Mouse (Mus musculus): ENCODE data around the gene Igf2bp3.

Igf2bp3 gene

DNA sequence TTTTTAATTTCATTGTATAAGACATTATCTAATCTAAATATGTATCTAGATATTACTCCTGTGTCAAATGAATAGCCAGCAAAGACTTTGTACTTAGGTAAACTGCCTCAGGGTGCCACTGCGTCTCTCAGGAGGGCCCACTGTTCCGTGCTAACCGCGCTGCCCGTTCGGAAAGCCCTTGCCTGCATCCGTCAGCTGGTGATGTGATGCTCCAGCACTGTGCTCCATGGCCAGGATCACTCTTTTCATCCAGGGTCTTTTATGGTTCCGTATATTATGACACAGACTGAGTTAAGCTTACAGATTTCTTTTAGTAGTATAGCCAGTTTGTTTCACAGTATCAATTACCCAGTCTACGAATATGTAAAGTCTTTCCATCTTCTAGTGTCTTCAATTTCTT, 82.9 kb downstream of the Igf2bp3 start:
- no peak for DNase-seq

DNA sequence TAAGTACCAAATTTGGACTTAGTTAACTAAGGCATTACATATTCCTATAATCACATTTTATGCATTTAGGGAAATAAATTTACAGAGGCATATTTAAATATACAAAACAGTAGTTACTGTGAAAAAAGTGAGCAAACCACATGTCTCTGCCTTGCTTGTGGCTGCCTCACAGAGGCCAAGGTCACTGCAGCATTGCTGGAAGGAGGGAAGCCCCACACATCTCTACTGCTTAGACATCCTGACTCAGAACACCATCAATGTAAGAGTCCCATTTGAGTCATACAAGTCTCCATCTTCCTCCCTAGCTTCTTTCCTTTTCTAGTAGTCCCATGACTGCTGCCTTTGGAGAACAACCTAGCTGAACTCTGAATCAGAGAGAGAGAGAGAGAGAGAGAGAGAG, 84.4 kb downstream of the Igf2bp3 start:
- DNase-seq, result no peak

DNA sequence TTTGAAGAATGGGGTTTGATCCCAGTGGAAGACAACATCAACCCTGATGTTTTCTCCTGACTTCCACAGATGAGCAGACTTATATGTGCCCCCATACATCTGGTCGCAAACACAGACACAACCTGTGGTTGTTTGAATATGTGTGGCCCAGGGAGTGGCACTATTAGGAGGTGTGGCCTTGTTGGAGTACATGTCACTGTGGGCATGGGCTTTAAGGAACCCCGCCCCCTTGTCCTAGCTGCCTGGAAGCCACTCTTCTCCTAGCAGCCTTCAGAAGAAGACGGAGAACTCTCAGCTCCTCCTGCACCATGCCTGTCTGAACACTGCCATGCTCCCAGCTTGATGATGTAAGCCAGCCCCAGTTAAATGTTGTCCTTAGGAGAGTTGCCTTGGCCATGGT, 94.4 kb downstream of the Igf2bp3 start:
- DNase-seq, result no peak

DNA sequence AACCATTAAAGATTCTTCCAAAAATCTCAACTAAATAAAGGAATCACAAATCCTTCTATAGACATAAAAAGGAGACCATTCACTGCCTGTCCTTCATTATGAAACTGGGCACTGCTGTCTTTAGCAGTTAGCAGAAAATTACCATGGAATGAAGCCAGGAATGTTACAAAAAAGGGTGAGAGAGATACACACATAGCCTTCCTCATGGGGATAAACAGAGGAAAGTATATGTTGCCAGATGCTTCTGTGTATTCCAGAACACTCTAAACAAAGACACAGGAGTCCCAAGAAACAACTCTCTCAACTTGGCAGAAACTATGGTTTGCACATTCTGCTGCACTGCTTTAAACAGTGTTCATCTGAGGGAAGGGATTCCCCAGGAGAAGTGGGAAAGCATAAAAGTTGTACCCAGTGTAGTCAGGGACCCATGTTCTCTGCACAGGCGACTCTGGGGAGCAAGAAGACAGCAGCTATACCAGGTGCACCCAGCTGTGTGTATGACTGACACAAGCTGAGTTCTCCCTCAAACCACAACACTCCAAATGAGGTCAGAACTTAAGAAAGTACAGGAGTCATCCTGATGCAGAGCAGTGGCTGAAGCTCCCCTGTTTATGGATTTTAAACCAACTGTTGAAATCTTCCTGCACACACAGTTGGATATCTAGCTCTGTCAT, 95.2 kb downstream of the Igf2bp3 start:
- DNase-seq, result no peak

DNA sequence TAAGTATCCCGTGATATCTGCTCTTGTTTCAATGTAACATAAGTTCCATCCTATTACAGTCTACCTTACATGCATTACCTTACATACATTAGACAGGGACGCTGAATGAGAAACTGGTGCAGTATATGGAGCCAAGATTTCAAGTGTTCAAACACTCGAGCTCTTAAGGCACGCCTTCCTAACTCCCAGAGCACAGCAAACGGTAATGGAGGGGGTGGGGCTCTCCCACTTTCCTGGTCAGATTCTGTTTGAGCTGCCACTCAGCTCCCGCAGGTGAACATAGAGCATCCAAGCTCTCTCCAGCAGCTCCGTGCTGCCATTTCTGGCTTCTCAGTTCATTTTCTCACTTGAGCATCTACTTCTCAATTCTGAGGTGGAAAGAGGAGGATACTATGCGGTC, 96.3 kb downstream of the Igf2bp3 start:
- DNase-seq, result no peak

DNA sequence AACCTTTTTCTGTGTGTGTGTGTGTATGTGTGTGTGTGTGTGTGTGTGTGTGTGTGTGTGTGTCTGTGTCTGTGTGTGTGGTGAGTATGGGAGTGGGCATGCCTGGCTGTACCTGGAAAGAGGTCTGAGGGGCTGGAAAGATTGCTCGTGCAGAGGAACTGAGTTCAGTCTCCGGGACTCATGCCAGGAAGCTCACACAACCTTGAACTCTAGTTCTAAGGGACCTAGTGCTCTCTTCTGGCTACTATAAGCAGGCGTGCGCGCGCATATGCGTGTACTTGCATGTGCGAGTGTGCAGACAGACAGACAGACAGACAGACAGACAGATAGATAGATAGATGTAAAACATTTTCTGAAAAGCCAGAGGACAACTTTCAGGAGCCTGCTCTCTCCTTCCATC, 98.5 kb downstream of the Igf2bp3 start:
- DNase-seq, result peak in 1 of 2 experiments; percentile 7

DNA sequence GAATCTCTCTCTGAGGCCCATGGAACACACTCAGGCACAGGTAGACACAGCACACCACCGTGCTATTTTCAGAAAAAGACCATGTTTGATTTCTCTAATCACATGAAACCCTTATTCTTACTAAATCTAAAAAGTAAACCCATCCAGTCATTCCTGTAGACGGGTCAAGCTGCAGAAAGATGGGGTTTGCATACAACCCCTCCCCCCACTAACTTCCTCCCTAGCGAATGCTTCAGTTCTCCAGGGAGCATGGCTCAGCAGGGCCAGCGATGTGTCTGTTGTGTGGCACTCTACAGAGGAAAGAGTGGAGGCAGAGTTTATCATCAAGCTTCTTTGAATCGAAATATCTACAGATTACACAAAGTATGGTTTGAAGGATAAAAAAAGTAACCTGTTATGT, 99.2 kb downstream of the Igf2bp3 start:
- no peak for DNase-seq

DNA sequence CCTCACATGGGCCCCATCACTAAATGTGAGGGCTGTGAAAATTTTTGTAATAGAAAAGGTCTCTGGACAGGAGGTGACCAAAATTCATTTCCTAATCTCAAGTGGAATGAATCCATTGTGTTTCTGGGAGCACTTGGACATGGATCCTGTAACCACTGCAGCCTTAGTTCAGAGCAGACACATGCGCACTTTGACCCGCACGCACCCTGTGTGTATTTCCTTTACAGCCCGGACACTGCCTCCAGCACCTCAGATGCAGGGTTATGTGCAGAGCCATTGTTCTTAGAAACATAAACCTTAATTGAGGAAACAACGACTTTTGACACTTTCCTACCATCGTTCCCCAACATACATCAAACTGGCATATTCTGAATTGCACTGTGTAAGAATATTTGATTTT, 100.3 kb downstream of the Igf2bp3 start:
- no peak for DNase-seq

DNA sequence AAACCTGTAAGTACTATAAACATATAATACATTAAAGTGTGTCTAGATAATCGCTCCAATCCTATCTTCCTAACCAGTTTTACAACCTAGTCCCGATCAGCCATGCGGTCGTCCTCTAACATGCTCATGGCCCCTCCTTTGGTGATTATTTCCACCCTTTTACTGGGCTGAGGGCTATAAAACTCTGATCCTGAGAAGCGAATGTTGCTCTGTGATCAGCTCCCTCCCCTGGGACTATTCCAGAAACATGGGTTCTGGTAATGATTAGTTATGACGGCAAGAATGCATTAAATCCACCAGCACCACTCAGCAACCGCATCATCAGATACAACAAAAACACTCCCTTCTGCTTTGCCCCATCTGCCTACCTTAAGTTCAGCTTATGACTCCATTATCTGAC, 100.9 kb downstream of the Igf2bp3 start:
- DNase-seq, result no peak

DNA sequence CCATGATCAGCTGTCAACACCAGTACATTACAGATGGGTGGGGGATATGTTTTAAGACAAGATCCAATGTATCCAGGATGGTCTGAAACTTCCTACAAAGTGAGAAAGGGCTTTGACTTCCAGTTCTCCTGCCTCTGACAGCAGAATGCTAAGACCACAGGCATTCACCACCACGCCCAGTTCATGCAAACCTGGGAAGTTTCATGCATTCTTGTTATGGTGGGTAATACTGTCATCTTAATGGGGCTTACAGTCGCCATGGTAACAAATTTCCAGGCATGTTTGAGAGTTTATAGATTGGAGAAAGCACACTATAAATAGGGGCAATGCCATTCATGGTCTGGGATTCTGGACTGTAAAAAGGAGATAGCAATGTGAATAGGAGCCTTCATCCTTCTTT, 105.6 kb downstream of the Igf2bp3 start:
- DNase-seq, result no peak

DNA sequence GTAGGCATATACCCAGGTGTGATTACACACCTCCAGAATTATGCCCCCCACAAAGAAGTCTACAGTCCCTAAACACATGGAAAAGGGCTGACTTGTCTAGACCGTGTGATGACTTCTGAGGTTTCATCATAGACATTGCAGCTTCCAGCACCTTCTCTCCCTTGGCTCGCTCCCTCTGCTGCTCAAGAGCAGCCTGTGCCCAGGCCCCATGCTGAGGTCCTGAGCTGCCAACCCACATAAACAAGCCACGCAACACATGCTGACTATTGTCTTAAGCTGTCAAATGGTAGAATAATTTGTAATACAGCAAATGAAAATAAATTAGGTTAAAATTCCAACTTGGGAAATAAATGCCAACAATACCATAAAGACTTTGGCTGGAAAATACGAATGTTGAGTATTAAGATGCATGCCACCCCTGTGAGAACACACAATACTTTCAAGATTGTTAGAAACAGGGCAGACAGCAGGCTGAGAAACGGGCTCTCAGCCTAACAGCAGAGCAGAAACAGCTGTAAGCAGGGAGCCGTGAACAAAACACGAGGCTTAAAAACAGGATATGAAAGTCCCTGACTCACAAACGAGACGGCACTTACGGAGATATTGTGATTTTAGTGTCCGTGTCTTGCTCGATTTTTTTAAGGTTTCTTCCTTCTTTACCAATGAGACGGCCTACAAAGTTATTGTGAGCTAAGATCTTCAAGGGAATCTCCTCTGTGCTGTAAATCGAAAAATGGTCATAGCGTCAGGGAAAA, 107.8 kb downstream of the Igf2bp3 start:
- no peak for DNase-seq

DNA sequence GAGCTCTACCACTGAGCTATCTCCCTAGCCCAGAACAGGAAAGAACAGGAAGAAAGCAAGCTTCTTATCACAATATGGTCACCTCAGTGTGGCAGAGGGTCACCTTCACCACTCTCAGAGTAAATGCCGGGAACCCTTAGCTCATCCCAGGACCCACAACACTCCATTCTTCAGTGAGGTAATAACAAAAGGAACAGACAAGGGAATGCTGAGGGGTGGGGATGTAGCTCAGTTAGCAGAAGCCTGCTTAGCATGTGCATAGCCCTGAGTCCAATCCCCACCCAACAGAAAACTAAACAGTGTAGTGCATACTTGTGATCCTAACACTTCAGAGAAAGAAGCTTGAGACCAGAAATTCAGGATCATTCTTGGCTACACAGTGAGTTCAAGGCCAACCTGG, 115.7 kb downstream of the Igf2bp3 start:
- no peak for DNase-seq

DNA sequence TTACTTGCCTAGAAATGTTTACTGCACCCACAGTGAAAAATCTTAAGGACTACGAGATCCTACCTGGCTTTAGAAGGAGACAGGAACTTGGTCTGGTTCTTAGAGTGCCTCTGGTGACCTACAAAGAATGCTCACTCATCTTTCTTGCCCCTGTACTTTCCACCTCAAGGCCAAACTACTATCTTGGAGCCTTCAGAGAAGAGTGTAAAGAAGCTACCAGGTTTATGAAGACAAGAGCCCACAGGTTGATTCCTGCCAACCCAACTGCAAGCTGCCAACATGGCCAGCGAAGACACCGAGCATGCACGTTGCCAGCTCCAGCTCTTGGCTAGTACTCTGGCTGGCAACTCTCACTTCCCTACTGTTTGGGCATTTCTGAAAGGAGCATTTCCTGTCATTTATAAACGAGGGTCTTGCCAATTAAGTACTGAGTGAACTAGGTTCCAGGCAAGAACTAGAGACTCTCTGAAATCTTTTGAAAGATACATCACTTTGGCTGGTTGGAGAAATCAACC, 117.1 kb downstream of the Igf2bp3 start:
- DNase-seq, result peak; percentile 9 to 14

DNA sequence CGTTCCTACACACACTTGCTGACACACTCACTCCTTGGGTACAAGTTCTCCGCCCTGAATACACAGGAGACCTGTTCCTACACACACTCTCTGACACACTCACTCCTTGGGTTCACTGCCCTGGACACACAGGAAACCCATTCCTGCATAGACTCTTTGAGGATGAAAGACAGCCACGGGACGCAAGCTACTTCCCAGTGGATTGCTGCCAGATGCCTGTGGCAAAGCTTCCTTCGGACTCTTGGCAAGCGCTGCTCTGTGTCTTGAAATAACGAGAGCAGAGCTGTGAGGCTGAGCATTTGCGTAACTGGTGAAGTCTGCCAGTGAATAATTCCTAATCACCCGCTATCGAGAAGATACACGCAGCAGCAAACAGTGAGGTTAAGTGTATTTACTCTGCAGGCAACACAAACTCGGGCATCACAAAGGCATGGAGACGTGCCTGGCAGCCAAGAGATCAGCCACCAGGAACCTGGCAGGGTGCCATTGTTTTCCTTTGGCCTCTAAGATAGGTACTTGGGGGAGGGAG, 117.8 kb downstream of the Igf2bp3 start:
- peak; percentile 85 to 90 for DNase-seq

DNA sequence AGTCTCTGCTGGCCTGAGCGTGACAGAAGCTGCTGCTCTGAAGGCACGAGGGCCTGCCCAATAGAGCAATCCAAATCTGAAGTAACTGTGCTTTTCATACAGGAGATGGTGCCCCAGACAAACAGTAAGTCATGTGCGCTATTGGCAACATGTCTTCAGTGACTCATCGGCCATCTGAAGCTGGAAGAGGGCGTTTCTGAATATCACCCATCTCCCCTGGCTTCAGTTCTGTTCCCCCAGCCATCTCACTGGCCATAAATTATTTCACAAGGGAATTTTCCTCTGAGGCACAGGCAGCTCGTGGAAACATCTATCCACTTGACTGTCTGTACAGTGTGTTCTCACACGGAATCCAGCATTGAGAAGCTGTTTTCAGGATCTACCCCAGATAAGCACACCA, 118.3 kb downstream of the Igf2bp3 start:
- DNase-seq, result peak; percentile 34 to 58

DNA sequence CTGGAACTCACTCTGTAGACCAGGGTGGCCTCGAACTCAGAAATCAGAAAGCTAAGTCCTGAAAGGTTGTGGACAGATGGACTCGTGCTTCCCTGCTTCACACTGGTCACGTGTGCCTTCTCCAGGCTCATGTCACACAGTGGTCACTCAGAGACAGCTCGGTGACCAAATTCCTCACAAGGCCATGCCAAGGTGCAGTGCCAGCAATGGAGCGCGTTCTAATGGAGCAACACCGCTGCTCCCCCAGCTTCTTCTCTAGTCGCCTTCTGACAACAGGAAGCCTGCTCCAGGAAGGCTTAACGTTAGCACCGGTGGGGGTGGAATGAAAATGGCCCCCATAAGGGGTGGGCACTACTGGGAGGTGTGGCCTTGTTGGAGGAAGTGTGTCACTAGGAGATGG, 119.8 kb downstream of the Igf2bp3 start:
- no peak for DNase-seq

DNA sequence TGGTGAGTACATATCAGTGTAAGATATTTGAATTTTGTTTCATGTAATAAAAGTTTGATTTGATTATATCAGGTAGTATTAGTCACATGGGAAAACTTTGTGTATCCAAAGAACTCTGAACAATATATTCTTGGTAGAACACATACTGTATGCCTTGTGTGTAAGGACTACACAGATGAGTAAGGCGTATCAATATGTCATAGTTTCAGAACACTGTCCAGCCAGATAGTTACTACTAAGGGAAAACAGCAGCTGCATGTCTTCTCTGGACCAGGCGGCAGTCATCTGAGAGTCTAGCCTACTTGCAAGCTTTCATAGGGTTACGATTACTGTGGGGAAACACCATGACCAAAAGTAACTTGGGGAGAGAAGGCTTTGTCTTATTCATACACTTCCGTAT, 131.7 kb downstream of the Igf2bp3 start:
- no peak for DNase-seq

DNA sequence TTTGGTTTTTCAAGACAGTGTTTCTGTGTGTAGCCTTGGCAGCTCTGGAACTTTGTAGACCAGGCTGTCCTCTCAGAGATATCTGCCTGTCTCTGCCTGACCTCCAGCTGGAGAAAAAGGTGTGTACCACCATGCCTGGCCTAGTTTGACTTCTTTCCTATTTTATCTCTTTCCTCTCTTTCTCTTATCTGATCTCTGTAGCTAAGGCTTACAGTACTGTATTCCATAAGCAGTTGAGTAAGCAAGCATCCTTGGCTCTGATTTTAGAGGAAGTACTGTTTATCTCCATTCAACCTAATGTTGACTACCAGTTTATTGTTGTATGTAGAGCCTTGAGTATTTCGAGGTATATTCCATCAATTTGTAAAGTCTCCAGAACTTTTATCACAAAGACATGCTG, 135.4 kb downstream of the Igf2bp3 start:
- DNase-seq, result no peak

DNA sequence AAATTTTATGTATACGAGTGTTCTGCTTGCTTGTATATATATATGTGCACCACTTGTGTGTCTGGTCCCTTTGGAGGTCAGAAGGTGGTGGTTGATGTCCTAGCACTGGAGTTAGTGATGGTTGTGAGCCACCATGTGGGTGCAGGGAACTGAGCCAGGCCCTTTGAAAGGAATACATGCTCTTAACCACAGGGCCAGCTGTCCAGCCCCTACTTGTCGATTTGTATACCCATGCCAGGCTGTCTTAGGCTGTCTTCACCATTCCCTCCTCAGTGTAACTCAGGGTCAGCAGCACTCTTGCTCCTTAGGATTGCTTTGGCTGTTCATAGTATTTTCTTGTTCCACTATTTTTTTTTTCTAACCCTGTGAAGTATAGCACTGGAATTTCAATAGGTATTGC, 136.9 kb downstream of the Igf2bp3 start:
- DNase-seq, result no peak

DNA sequence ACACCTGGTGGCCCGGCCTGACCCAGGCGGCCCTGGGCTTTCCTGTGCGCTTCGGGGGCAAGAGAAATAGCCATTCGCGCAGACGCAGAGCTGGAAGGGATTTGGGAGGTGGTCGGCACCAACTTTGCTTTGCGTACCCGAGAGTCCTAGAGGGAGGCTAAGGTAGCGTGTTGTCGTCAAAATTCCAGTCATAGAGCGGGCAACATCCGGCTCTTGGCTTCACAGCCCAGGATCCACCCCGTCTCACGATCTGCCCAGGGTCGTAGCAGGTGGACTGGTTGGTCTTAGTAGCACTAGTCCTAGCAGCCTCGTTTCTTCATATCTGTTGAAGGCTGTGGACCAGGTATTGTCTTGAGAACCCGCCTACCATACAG, 140.7 kb downstream of the Igf2bp3 start:
- DNase-seq, result peak in 1 of 2 experiments; percentile 5

DNA sequence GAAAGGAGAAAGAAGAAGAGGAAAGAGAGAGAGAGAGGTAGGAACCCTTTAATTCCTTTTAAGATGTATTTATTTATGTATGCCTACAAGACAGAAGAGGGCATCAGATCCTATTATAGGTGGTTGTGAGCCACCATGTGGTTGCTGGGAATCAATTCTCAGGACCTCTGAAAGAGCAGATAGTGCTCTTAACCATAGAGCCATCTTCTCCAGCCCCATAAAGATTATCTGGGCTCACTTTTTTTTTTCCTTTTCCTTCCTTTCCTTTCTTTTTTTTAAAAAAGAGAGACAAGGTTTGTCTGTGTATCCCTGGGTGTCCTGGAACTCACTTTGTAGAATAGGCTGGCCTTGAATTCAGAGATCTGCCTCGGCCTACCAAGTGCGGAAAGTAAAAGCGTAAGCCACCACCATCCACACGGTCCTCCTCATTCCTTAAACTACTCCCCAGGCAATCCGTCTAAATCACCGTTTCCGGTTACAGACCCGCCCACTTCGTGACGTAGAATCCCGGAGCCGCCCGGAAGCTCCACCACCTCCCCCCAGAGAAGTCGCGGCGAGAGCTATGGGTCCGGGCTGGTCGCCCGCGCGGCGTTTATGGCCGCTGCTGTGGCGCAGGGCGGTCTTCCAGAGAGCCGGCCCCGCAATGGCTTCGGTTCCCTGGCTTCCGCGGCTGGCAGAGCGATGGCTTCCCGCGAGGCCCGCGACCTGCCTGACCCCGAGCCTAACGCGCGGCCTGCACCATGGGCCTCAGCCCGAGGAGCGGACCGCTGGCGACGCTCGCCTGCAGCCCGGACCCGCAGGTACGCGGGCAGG, 141.2 kb downstream of the Igf2bp3 start, which contains the start of gene Malsu1:
TSS of gene Malsu1 (plus strand) at position 492 of the 813 bp plus-strand sequence.
- peak; percentile 96 to 98 for DNase-seq

DNA sequence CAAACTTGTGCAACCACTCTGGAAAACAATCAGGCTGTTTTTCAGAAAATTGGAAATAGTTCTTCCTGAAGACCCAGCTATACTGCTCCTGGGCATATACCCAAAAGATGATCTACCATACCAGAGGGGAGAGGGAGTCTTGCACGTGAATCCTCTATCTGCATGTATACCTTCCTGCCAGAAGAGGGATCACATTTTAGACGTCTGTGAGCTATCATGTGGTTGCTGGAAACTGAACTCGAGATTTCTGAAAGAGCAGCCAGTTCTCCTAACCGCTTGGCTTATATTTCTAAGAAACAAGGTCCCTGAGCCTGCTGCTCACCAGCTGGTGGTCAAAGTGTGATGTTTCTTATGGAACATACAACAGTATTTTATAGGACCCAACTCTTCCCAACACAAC, 146.4 kb downstream of the Igf2bp3 start:
- DNase-seq, result no peak
